Mouse (Mus musculus) CH12.LX (cell line): Measurements from ENCODE around the gene Bpifc. TPM values are rescaled to one million over a fixed set of nuclear protein-coding genes. Genes with fewer than 3 reads are reported as not detected.

ENCODE experiments used
- DNase-seq: peaks from one replicate; pipeline ENCODE4 v3.0.0-alpha.2; 2013; ENCODE audit errors: extremely low read depth
- H3K27ac ChIP-seq: 2 replicates; pipeline ENCODE4 v1.5.1; 2012; ENCODE audit warnings: low read depth, mild to moderate bottlenecking, control low read depth, moderate library complexity; ENCODE audit not compliant: insufficient read depth
- H3K27me3 ChIP-seq: replicated peaks from 2 replicates; pipeline ENCODE3; 2012; ENCODE audit warnings: inconsistent platforms
- H3K36me3 ChIP-seq, 2 experiments: replicated peaks in 1 of 2; 2 replicates each; pipeline versions ENCODE3 to v1.6.1; 2012; ENCODE audit warnings: inconsistent platforms in 1 of 2, low read length in 1 of 2, mild to moderate bottlenecking in 1 of 2, mixed read lengths in 1 of 2, moderate library complexity in 1 of 2; ENCODE audit not compliant: control insufficient read depth in 1 of 2, insufficient read depth in 1 of 2
- H3K4me1 ChIP-seq, 2 experiments: 2 replicates each; pipeline ENCODE4 v1.6.1; 2012; ENCODE audit warnings: inconsistent platforms in 1 of 2, moderate library complexity in 1 of 2; ENCODE audit not compliant: insufficient read depth in 2 of 2, control insufficient read depth in 1 of 2
- H3K4me2 ChIP-seq: 2 replicates; pipeline ENCODE4 v1.6.1; 2012; ENCODE audit warnings: low read depth, mild to moderate bottlenecking, control low read depth; ENCODE audit not compliant: poor library complexity, insufficient read depth, severe bottlenecking
- H3K4me3 ChIP-seq, 3 experiments: fragments of 150-350 bp in 1 of 3; sonication (generic) in 1 of 3; replicated peaks in 1 of 3; 2 replicates each; pipeline versions ENCODE3 to v1.5.1; 2011 to 2012; ENCODE audit warnings: low read depth in 2 of 3, low read length in 2 of 3, mild to moderate bottlenecking in 2 of 3, moderate library complexity in 2 of 3, control low read depth in 1 of 3, improper control_type of control experiment in 1 of 3, inconsistent platforms in 1 of 3, mixed read lengths in 1 of 3; ENCODE audit not compliant: poor library complexity in 1 of 3
- H3K79me2 ChIP-seq: replicated peaks from 2 replicates; pipeline ENCODE4 v1.6.1; 2012; ENCODE audit warnings: mild to moderate bottlenecking, moderate library complexity; ENCODE audit not compliant: control insufficient read depth, poor library complexity, insufficient read depth, severe bottlenecking; ENCODE audit errors: extremely low read depth
- H3K9ac ChIP-seq: 2 replicates; pipeline ENCODE4 v1.6.1; 2012; ENCODE audit warnings: low read depth, mild to moderate bottlenecking, control low read depth, moderate library complexity; ENCODE audit not compliant: insufficient read depth
- H3K9me3 ChIP-seq: replicated peaks from 2 replicates; pipeline ENCODE3; 2012; ENCODE audit warnings: low read length, inconsistent platforms, mixed read lengths
- BHLHE40 ChIP-seq: IDR thresholded peaks from 2 replicates; pipeline ENCODE4 v1.6.1; 2011; ENCODE audit warnings: mild to moderate bottlenecking, low read depth, low read length, improper control_type of control experiment
- CTCF ChIP-seq, 2 experiments: IDR thresholded peaks in 1 of 2; conservative IDR thresholded peaks in 1 of 2; 2 replicates each; pipeline ENCODE4 v1.5.1; 2011 to 2012; ENCODE audit warnings: low read depth in 2 of 2, low read length in 2 of 2, improper control_type of control experiment in 1 of 2, inconsistent platforms in 1 of 2, mild to moderate bottlenecking in 1 of 2, moderate library complexity in 1 of 2
- E2F4 ChIP-seq: IDR thresholded peaks from 2 replicates; pipeline ENCODE4 v1.6.1; 2011; ENCODE audit warnings: low read depth, low read length, improper control_type of control experiment; ENCODE audit not compliant: insufficient replicate concordance
- EP300 ChIP-seq: IDR thresholded peaks from 2 replicates; pipeline ENCODE4 v1.6.1; 2011; ENCODE audit warnings: low read length, improper control_type of control experiment
- ETS1 ChIP-seq: conservative IDR thresholded peaks from 2 replicates; pipeline ENCODE4 v1.6.1; 2012; ENCODE audit warnings: low read depth, mild to moderate bottlenecking, inconsistent platforms, low read length, improper control_type of control experiment, moderate library complexity
- GABPA ChIP-seq: IDR thresholded peaks from 2 replicates; pipeline ENCODE4 v1.6.1; 2012; ENCODE audit warnings: low read depth, low read length, improper control_type of control experiment, inconsistent platforms; ENCODE audit not compliant: insufficient replicate concordance
- HCFC1 ChIP-seq: IDR thresholded peaks from 2 replicates; pipeline ENCODE4 v1.6.1; 2012; ENCODE audit warnings: low read depth, mild to moderate bottlenecking, inconsistent platforms, low read length, improper control_type of control experiment
- IRF4 ChIP-seq: IDR thresholded peaks from 2 replicates; pipeline ENCODE4 v1.6.1; 2014; ENCODE audit warnings: low read depth, mild to moderate bottlenecking, inconsistent platforms, low read length, improper control_type of control experiment
- JUN ChIP-seq: IDR thresholded peaks from 2 replicates; pipeline ENCODE4 v1.6.1; 2011; ENCODE audit warnings: low read depth, mild to moderate bottlenecking, low read length, improper control_type of control experiment, moderate library complexity; ENCODE audit not compliant: insufficient read depth
- JUND ChIP-seq: conservative IDR thresholded peaks from 2 replicates; pipeline ENCODE4 v1.6.1; 2011; ENCODE audit warnings: low read depth, low read length, improper control_type of control experiment
- MAX ChIP-seq: IDR thresholded peaks from 2 replicates; pipeline ENCODE4 v1.6.1; 2011; ENCODE audit warnings: low read length, improper control_type of control experiment
- MAZ ChIP-seq: IDR thresholded peaks from 2 replicates; pipeline ENCODE4 v1.6.1; 2012; ENCODE audit warnings: low read depth, mild to moderate bottlenecking, inconsistent platforms, low read length, improper control_type of control experiment, moderate library complexity
- MEF2A ChIP-seq: IDR thresholded peaks from 2 replicates; pipeline ENCODE4 v1.6.1; 2014; ENCODE audit warnings: low read depth, mild to moderate bottlenecking, inconsistent platforms, low read length, improper control_type of control experiment, borderline replicate concordance
- MYC ChIP-seq: IDR thresholded peaks from 2 replicates; pipeline ENCODE4 v1.6.1; 2011; ENCODE audit warnings: low read depth, mild to moderate bottlenecking, improper control_type of control experiment, low read length
- NELFE ChIP-seq: IDR thresholded peaks from 2 replicates; pipeline ENCODE4 v1.6.1; 2011; ENCODE audit warnings: low read depth, low read length, improper control_type of control experiment
- NRF1 ChIP-seq: IDR thresholded peaks from 2 replicates; pipeline ENCODE4 v1.6.1; 2014; ENCODE audit warnings: low read depth, mild to moderate bottlenecking, inconsistent platforms, low read length, improper control_type of control experiment, moderate library complexity
- POLR2A ChIP-seq: IDR thresholded peaks from 2 replicates; pipeline ENCODE4 v1.6.1; 2011; ENCODE audit warnings: low read depth, mild to moderate bottlenecking, improper control_type of control experiment, low read length
- POLR2AphosphoS2 ChIP-seq: IDR thresholded peaks from 2 replicates; pipeline ENCODE4 v1.6.1; 2011; ENCODE audit warnings: low read depth, low read length, improper control_type of control experiment
- RAD21 ChIP-seq: IDR thresholded peaks from 2 replicates; pipeline ENCODE4 v1.6.1; 2011; ENCODE audit warnings: low read depth, mild to moderate bottlenecking, low read length, improper control_type of control experiment, moderate library complexity
- SIN3A ChIP-seq: IDR thresholded peaks from 2 replicates; pipeline ENCODE4 v1.6.1; 2012; ENCODE audit warnings: low read length, improper control_type of control experiment, inconsistent platforms
- SMC3 ChIP-seq: IDR thresholded peaks from 2 replicates; pipeline ENCODE4 v1.6.1; 2011; ENCODE audit warnings: low read depth, low read length, improper control_type of control experiment
- TCF12 ChIP-seq: IDR thresholded peaks from 2 replicates; pipeline ENCODE4 v1.6.1; 2014; ENCODE audit warnings: low read depth, mild to moderate bottlenecking, inconsistent platforms, low read length, improper control_type of control experiment
- UBTF ChIP-seq: IDR thresholded peaks from 2 replicates; pipeline ENCODE4 v1.6.1; 2012; ENCODE audit warnings: low read depth, mild to moderate bottlenecking, inconsistent platforms, low read length, improper control_type of control experiment, moderate library complexity
- USF2 ChIP-seq: conservative IDR thresholded peaks from 2 replicates; pipeline ENCODE4 v1.6.1; 2011; ENCODE audit warnings: low read depth, low read length, improper control_type of control experiment
- ZMIZ1 ChIP-seq: IDR thresholded peaks from 2 replicates; pipeline ENCODE4 v1.6.1; 2012; ENCODE audit warnings: low read depth, mild to moderate bottlenecking, inconsistent platforms, low read length, improper control_type of control experiment
- ZNF384 ChIP-seq: IDR thresholded peaks from 2 replicates; pipeline ENCODE4 v1.6.1; 2012; ENCODE audit warnings: low read depth, low read length, improper control_type of control experiment, inconsistent platforms
- dilution Hi-C: fragments of 300-500 bp; cut with MboI; formaldehyde crosslinking; loops from 2 replicates; pipeline ENCODE4 v1.14.3; 2020; ENCODE audit warnings: low sequenced_read_pairs; ENCODE audit not compliant: extremely low pct_unique_long_range_greater_than_20kb, extremely low pct_ligation_motif_present
- in situ Hi-C: fragments of 300-500 bp; cut with MboI; formaldehyde crosslinking; loops from 3 replicates; pipeline ENCODE4 v1.14.3; 2019; ENCODE audit warnings: low sequenced_read_pairs, low pct_ligation_motif_present, low pct_unique_long_range_greater_than_20kb, mixed read lengths
- polyA plus RNA-seq: library from polyadenylated mRNA; unstranded; fragments of >175 nt; gene quantifications from 2 replicates; pipeline ENCODE4 v1.2.1, GENCODE M21; 2012; ENCODE audit warnings: low read depth; ENCODE audit not compliant: insufficient read length
- total RNA-seq, 2 experiments: library from RNA; depleted of rRNA; stranded (reverse); fragments of 300-350 nt in 1 of 2; fragments of >200 nt in 1 of 2; gene quantifications; 2 replicates each; pipeline ENCODE4 v1.2.3; 2012 to 2014

Bpifc gene
- total and polyA plus RNA-seq, 3 experiments = not detected

DNA sequence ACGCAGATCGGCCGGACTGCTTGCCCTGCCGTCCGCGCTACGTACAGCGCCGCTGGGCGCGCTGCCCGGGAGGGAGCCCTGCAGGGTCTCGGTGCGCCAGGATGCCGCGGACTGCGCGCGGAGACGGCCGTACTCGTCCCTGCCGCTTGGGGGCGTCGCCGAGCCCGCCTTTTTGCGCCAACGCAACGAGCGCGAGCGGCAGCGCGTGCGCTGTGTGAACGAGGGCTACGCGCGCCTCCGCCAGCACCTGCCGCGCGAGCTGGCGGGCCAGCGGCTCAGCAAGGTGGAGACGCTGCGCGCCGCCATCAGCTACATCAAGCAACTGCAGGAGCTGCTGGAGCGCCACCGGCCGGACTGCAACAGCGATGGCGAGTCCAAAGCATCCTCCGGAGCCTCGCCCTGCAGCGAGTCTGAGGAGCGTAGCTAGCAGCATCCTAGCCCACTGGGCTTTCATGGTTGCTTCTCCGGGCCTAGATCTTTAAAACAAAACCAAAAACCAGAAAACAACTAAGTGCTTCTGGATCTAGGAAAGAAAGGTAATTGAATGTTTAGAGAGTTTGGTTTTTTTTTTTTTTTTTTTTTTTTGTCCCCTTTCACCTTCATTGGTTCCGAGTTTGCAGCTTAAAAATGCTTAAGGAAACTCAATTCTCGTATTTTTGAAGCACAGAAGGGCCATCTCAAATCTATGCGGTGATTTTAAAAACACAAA, 83.0 kb downstream of the Bpifc start:
- peak; percentile 41; the same call in 1 of the 2 replicates for TF ChIP-seq MEF2A
- peak; percentile 51; the same call in 1 of the 2 replicates for TF ChIP-seq BHLHE40
- 0 out of 2 replicates have a peak, but pooled peaks have one; percentile 20 for TF ChIP-seq EP300
- peak; percentile 55; the same call in 1 of the 2 replicates for TF ChIP-seq NELFE
- TF ChIP-seq USF2 = no peak
- peak; percentile 27 for TF ChIP-seq RAD21
- TF ChIP-seq MAX = peak; percentile 61; the same call in 1 of the 2 replicates
- TF ChIP-seq NRF1 = peak; percentile 90
- peak; percentile 47; the same call in 1 of the 2 replicates for TF ChIP-seq POLR2A
- TF ChIP-seq JUND = no peak
- TF ChIP-seq E2F4 = peak; percentile 34; the same call in 1 of the 2 replicates
- TF ChIP-seq TCF12 = peak; percentile 53
- no peak for TF ChIP-seq GABPA
- TF ChIP-seq IRF4 = 0 out of 2 replicates have a peak, but pooled peaks have one; percentile 12
- TF ChIP-seq ETS1 = no peak
- TF ChIP-seq SMC3 = peak; percentile 31
- TF ChIP-seq ZMIZ1 = 0 out of 2 replicates have a peak, but pooled peaks have one; percentile 30
- peak; percentile 45 for TF ChIP-seq SIN3A
- no peak for TF ChIP-seq JUN
- TF ChIP-seq UBTF = peak; percentile 82; the same call in 1 of the 2 replicates
- TF ChIP-seq CTCF (conservative IDR thresholded peaks at IDR 0.05 in 1 of 2, IDR thresholded peaks at IDR 0.05 in 1 of 2; ENCODE audit: low read depth in 2 of 2, low read length in 2 of 2) = peak in 1 of 2 experiments; percentile 66; a peak in 2 of 4 replicates
- TF ChIP-seq ZNF384 = peak; percentile 78
- TF ChIP-seq HCFC1 = peak; percentile 15; the same call in 1 of the 2 replicates
- TF ChIP-seq MYC = 0 out of 2 replicates have a peak, but pooled peaks have one; percentile 49
- TF ChIP-seq MAZ = no peak
- no peak for TF ChIP-seq POLR2AphosphoS2
- peak overlapping the region; percentile 99 for H3K4me2 ChIP-seq
- peak overlapping the region; percentile 34 to 56 (median 36) for H3K4me3 ChIP-seq
- dilution Hi-C loops = no loop called here
- peaks cover 23% of the 10 kb centered on the region for H3K27me3 ChIP-seq
- H3K27ac ChIP-seq = no peak overlapping the region
- peaks cover 8 to 30% of the 10 kb centered on the region in 2 experiments for H3K4me1 ChIP-seq
- H3K79me2 ChIP-seq = no peaks in the 10 kb centered on the region
- no peaks in the 10 kb centered on the region for H3K9me3 ChIP-seq
- H3K9ac ChIP-seq = peak overlapping the region; percentile 69; the same call in 1 of the 2 replicates
- H3K36me3 ChIP-seq = no peaks in the 10 kb centered on the region
- in situ Hi-C loops = no loop called here
- peak; percentile 64 for DNase-seq
